Mouse (Mus musculus) ES-Bruce4 (cell line): ENCODE results near the gene Pcbp2.

Source experiments
- CTCF ChIP-seq: IDR thresholded peaks from one replicate; pipeline ENCODE4 v1.8.1; 2011; ENCODE audit warnings: low read depth, low read length
- EP300 ChIP-seq: IDR thresholded peaks from 2 replicates; pipeline ENCODE4 v1.6.1; 2011; ENCODE audit warnings: low read depth, low read length; ENCODE audit not compliant: insufficient read depth

DNA sequence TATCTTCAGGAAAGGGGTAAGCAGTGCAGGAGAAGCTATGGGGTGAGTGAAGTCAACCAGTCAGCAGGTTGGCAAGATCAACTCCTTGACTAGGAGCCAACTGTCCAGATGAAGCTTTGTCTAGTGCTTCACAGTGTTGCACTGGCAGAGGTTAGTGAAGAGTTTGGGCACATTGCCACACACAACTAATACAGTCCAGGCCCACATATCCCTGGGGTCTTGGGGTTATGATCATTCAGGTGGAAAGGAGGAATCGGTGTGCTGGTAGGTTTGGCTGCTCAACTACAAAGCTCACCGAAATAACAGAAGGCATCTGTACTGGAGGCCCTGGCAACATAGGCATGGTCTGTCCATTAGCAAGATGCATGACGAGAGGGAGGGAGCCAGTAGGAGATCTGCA is 77.1 kb downstream of the Pcbp2 start:
- TF ChIP-seq CTCF (no peak), EP300 (no peak)
